Mouse (Mus musculus) intestine, postnatal 0 days (tissue): ENCODE data around the gene Prss33. TPM values are rescaled to one million over a fixed set of nuclear protein-coding genes. Genes with fewer than 3 reads are reported as not detected.

Experiments used
- ATAC-seq: fragments of 200-750 bp; cut with Nextera tagmentation; 2 replicates; pipeline ENCODE4 v1.8.0; 2017; ENCODE audit warnings: mild to moderate bottlenecking, moderate TSS enrichment, moderate library complexity
- H3K27ac ChIP-seq: fragments of 300-500 bp; sonication (generic); 2 replicates; pipeline ENCODE4 v1.5.1; 2014; ENCODE audit warnings: mild to moderate bottlenecking, low read depth, low read length, moderate library complexity
- H3K27me3 ChIP-seq: fragments of 300-500 bp; sonication (generic); replicated peaks from 2 replicates; pipeline ENCODE4 v1.6.1; 2014; ENCODE audit warnings: low read length, mixed read lengths; ENCODE audit not compliant: control insufficient read depth, insufficient read depth
- H3K36me3 ChIP-seq: fragments of 300-500 bp; sonication (generic); 2 replicates; pipeline ENCODE4 v1.6.1; 2014; ENCODE audit warnings: mild to moderate bottlenecking, moderate library complexity; ENCODE audit not compliant: control insufficient read depth, insufficient read depth
- H3K4me1 ChIP-seq: fragments of 300-500 bp; sonication (generic); replicated peaks from 2 replicates; pipeline ENCODE4 v1.6.1; 2014; ENCODE audit warnings: antibody characterized with exemption, low read length, mixed read lengths; ENCODE audit not compliant: control insufficient read depth, insufficient read depth
- H3K4me2 ChIP-seq: fragments of 300-500 bp; sonication (generic); replicated peaks from 2 replicates; pipeline ENCODE4 v1.6.1; 2014; ENCODE audit warnings: low read depth, mild to moderate bottlenecking, moderate library complexity
- H3K4me3 ChIP-seq: fragments of 300-500 bp; sonication (generic); 2 replicates; pipeline ENCODE4 v1.5.1; 2014; ENCODE audit warnings: low read depth, low read length
- H3K9ac ChIP-seq: fragments of 300-500 bp; sonication (generic); 2 replicates; pipeline ENCODE4 v1.6.1; 2014; ENCODE audit warnings: mild to moderate bottlenecking, low read depth, low read length
- H3K9me3 ChIP-seq: fragments of 300-500 bp; sonication (generic); 2 replicates; pipeline ENCODE4 v1.6.1; 2016; ENCODE audit warnings: mixed run types; ENCODE audit not compliant: control insufficient read depth
- CTCF ChIP-seq: sonication (generic); IDR thresholded peaks from 2 replicates; pipeline ENCODE4 v1.5.1; 2016; ENCODE audit warnings: low read depth, mild to moderate bottlenecking, control low read depth, antibody characterized with exemption, moderate library complexity
- WGBS: fragments of 180-500 bp; shearing (Covaris S2); extraction: QIAGEN DNeasy Blood & Tissue Kit; methylation state at CpG from one replicate; pipeline ENCODE4 v1.1.7; 2014; 5-methylcytosine and 5-hydroxymethylcytosine counted together
- polyA plus RNA-seq: library from polyadenylated mRNA; unstranded; fragments of >200 nt; fragmentation: Nextera tagmentation; extraction: Ambion mirVana; gene quantifications from 2 replicates; pipeline ENCODE4 v1.2.1, GENCODE M21; 2015

Prss33 gene
- polyA plus RNA-seq, 1 experiment from 2014 or later: not detected

GRCm38 (mm10) chr17:23850853-23851749, 15.2 kb upstream of the Prss33 start:
- no peaks in the 10 kb centered on the region for H3K36me3 ChIP-seq
- no peaks in the 10 kb centered on the region for H3K4me1 ChIP-seq
- H3K27ac ChIP-seq: peak overlapping the region; percentile 81
- H3K4me2 ChIP-seq: no peak overlapping the region
- no peaks in the 10 kb centered on the region for H3K9me3 ChIP-seq
- no peak overlapping the region for H3K4me3 ChIP-seq
- 36% methylated on average over 18 of the region's 19 CpGs for WGBS
- ATAC-seq: peak; percentile 96
- TF ChIP-seq CTCF: peak; percentile 85
- no peak overlapping the region for H3K9ac ChIP-seq
- no peaks in the 10 kb centered on the region for H3K27me3 ChIP-seq

- WGBS: 72% methylated on average over 2 of the region's 2 CpGs
- Histone ChIP-seq H3K27ac (peak overlapping the region; percentile 81), H3K4me2 (no peak overlapping the region)
These were observed 14.2 kb upstream of the Prss33 start for GRCm38 (mm10) chr17:23850028-23850427.

GRCm38 (mm10) chr17:23843812-23844273, 8.0 kb upstream of the Prss33 start, which contains the start of the genes Prss32 and Prss41:
Prss32 (plus strand) TSS chr17:23843855.
Prss41 (minus strand) TSS chr17:23844172.
- peak; percentile 87 for TF ChIP-seq CTCF
- Histone ChIP-seq H3K27me3 (no peaks in the 10 kb centered on the region), H3K9ac (no peak within 1 kb of the TSS), H3K4me3 (peak within 1 kb of the TSS; percentile 23; the same call in 1 of the 2 replicates), H3K27ac (no peak within 1 kb of the TSS), H3K9me3 (no peaks in the 10 kb centered on the region), H3K36me3 (no peaks in the 10 kb centered on the region), H3K4me1 (no peaks in the 10 kb centered on the region), H3K4me2 (peak within 1 kb of the TSS; percentile 43)
- WGBS: 15% methylated on average over 19 of the region's 19 CpGs
- peak; percentile 55 for ATAC-seq

More at GRCm38 (mm10) chr17:23850028-23850427, 14.2 kb upstream of the Prss33 start:
- H3K36me3 ChIP-seq: no peaks in the 10 kb centered on the region
- peak; percentile 61 for TF ChIP-seq CTCF
- H3K9me3 ChIP-seq: no peaks in the 10 kb centered on the region
- ATAC-seq: no peak
- no peaks in the 10 kb centered on the region for H3K4me1 ChIP-seq
- no peak overlapping the region for H3K4me3 ChIP-seq
- H3K9ac ChIP-seq: no peak overlapping the region
- no peaks in the 10 kb centered on the region for H3K27me3 ChIP-seq

- H3K9me3 ChIP-seq: no peaks in the 10 kb centered on the region
- no peak overlapping the region for H3K27ac ChIP-seq
- H3K4me2 ChIP-seq: peak overlapping the region; percentile 43
- 55% methylated on average over 23 of the region's 23 CpGs for WGBS
- H3K36me3 ChIP-seq: no peaks in the 10 kb centered on the region
- H3K9ac ChIP-seq: no peak overlapping the region
- no peaks in the 10 kb centered on the region for H3K4me1 ChIP-seq
- ATAC-seq: no peak
- no peak overlapping the region for H3K4me3 ChIP-seq
- TF ChIP-seq CTCF: peak; percentile 52
- no peaks in the 10 kb centered on the region for H3K27me3 ChIP-seq
These were observed 7.4 kb upstream of the Prss33 start for GRCm38 (mm10) chr17:23843141-23843811.

- Histone ChIP-seq H3K27ac (no peak overlapping the region), H3K4me3 (no peak overlapping the region), H3K4me1 (no peaks in the 10 kb centered on the region), H3K36me3 (no peaks in the 10 kb centered on the region), H3K4me2 (no peak overlapping the region), H3K9me3 (no peaks in the 10 kb centered on the region), H3K27me3 (no peaks in the 10 kb centered on the region), H3K9ac (no peak overlapping the region)
- 32% methylated on average over 4 of the region's 4 CpGs for WGBS
- ATAC-seq: no peak
- TF ChIP-seq CTCF: peak; percentile 80
These were observed 5.3 kb upstream of the Prss33 start for GRCm38 (mm10) chr17:23841145-23841544.

GRCm38 (mm10) chr17:23831201-23831600, 4.7 kb downstream of the Prss33 start:
- Histone ChIP-seq H3K9me3 (no peaks in the 10 kb centered on the region), H3K9ac (no peak overlapping the region), H3K36me3 (peaks cover 10% of the 10 kb centered on the region; the same call in 1 of the 2 replicates), H3K27ac (no peak overlapping the region), H3K4me1 (no peaks in the 10 kb centered on the region; the same call in none of the 2 replicates), H3K27me3 (no peaks in the 10 kb centered on the region), H3K4me2 (no peak overlapping the region), H3K4me3 (no peak overlapping the region)
- TF ChIP-seq CTCF: no peak
- ATAC-seq: no peak
- WGBS: 97% methylated on average over 1 of the region's 1 CpGs
